Mouse (Mus musculus): ENCODE results near the gene Trpm3.

DNA sequence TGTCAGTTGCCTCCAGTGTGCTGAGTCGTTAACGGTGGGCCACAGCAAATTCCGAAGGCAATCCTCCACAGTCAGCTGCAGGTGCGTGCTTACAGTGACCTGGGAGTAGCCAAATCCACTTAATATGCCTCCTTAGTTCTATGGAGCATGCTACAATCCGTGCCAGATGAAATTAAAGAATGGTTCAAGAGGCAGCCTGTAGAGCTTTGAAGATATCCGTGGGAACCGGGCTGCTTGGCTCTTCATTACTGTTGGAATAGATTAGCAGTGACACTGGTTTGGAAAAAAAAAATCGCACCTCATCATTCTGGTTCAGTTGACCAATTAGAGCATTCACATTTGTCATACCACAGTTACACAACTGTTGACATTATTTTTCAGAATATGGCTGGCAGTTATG is 531.4 kb downstream of the Trpm3 start:
- TF ChIP-seq CTCF (IDR thresholded peaks at IDR 0.05; ENCODE audit: low read depth, low read length) (no peak), POLR2A (IDR thresholded peaks at IDR 0.05; ENCODE audit: extremely low read depth, insufficient read depth, low read length) (no peak)

Data from liver, adult 2 months (tissue).